Mouse (Mus musculus): ENCODE data around the gene Polr2l. TPM values are rescaled to one million over a fixed set of nuclear protein-coding genes. Genes with fewer than 3 reads are reported as not detected.
A peak's percentile ranks its signal among the peaks of the same experiment; 100 is the strongest.

The Polr2l gene
- total and polyA plus RNA-seq, 2 experiments from 2014 or later: 17.4 to 81.3 TPM

GRCm38 (mm10) chr7:141484186-141485120, 9.5 kb upstream of the Polr2l start:
- ATAC-seq (ENCODE audit: insufficient read depth, low read depth): no peak
- H3K9ac ChIP-seq (replicated peaks; ENCODE audit: low read depth, low read length): no peak overlapping the region
- no peaks in the 10 kb centered on the region for H3K9me3 ChIP-seq (replicated peaks; ENCODE audit: control insufficient read depth, low read length)
- H3K27ac ChIP-seq (ENCODE audit: low read depth): no peak overlapping the region
- no peak for DNase-seq (ENCODE audit: low spot score)
- H3K36me3 ChIP-seq (replicated peaks; ENCODE audit: control insufficient read depth, insufficient read depth, low read length): 0 out of 2 replicates have a peak, but pooled peaks cover 10% of the 10 kb centered on the region
- TF ChIP-seq EP300 (IDR thresholded peaks at IDR 0.05; ENCODE audit: low read depth): no peak
- TF ChIP-seq CTCF (IDR thresholded peaks at IDR 0.05; ENCODE audit: low read depth): no peak
- no peak overlapping the region for H3K4me2 ChIP-seq (ENCODE audit: low read depth, low read length)
- no peak overlapping the region for H3K4me3 ChIP-seq (ENCODE audit: low read depth, low read length)
- 70% methylated on average over 5 of the region's 5 CpGs for WGBS
- H3K27me3 ChIP-seq (ENCODE audit: control insufficient read depth, insufficient read depth, low read length): no peaks in the 10 kb centered on the region; the same call in 1 of the 2 replicates
- peaks cover 20% of the 10 kb centered on the region for H3K4me1 ChIP-seq (ENCODE audit: control insufficient read depth, insufficient read depth)

- TF ChIP-seq CTCF (IDR thresholded peaks at IDR 0.05; ENCODE audit: low read depth): no peak
- TF ChIP-seq EP300 (IDR thresholded peaks at IDR 0.05; ENCODE audit: low read depth): no peak
- H3K27ac ChIP-seq (ENCODE audit: low read depth): no peak overlapping the region
- no peaks in the 10 kb centered on the region for H3K9me3 ChIP-seq (replicated peaks; ENCODE audit: control insufficient read depth, low read length)
- WGBS: 79% methylated on average over 6 of the region's 6 CpGs
- peaks cover 23% of the 10 kb centered on the region for H3K4me1 ChIP-seq (ENCODE audit: control insufficient read depth, insufficient read depth)
- no peak overlapping the region for H3K4me2 ChIP-seq (ENCODE audit: low read depth, low read length)
- H3K27me3 ChIP-seq (ENCODE audit: control insufficient read depth, insufficient read depth, low read length): no peaks in the 10 kb centered on the region; the same call in 1 of the 2 replicates
- 0 out of 2 replicates have a peak, but pooled peaks cover 7% of the 10 kb centered on the region for H3K36me3 ChIP-seq (replicated peaks; ENCODE audit: control insufficient read depth, insufficient read depth, low read length)
- no peak overlapping the region for H3K9ac ChIP-seq (replicated peaks; ENCODE audit: low read depth, low read length)
- no peak for DNase-seq (ENCODE audit: low spot score)
- no peak overlapping the region for H3K4me3 ChIP-seq (ENCODE audit: low read depth, low read length)
- no peak for ATAC-seq (ENCODE audit: insufficient read depth, low read depth)
Measured at GRCm38 (mm10) chr7:141483114-141483653, 8.3 kb upstream of the Polr2l start.

- WGBS: 18% methylated on average over 11 of the region's 11 CpGs
- TF ChIP-seq EP300 (IDR thresholded peaks at IDR 0.05; ENCODE audit: low read depth) (no peak), CTCF (IDR thresholded peaks at IDR 0.05; ENCODE audit: low read depth) (no peak)
- H3K36me3 ChIP-seq (replicated peaks; ENCODE audit: control insufficient read depth, insufficient read depth, low read length): 0 out of 2 replicates have a peak, but pooled peaks cover 7% of the 10 kb centered on the region
- H3K4me2 ChIP-seq (ENCODE audit: low read depth, low read length): peak overlapping the region; percentile 98
- DNase-seq (ENCODE audit: low spot score): no peak
- ATAC-seq (ENCODE audit: insufficient read depth, low read depth): no peak
- H3K27me3 ChIP-seq (ENCODE audit: control insufficient read depth, insufficient read depth, low read length): no peaks in the 10 kb centered on the region; the same call in 1 of the 2 replicates
- H3K9me3 ChIP-seq (replicated peaks; ENCODE audit: control insufficient read depth, low read length): no peaks in the 10 kb centered on the region
- H3K4me3 ChIP-seq (ENCODE audit: low read depth, low read length): peak overlapping the region; percentile 52
- H3K4me1 ChIP-seq (ENCODE audit: control insufficient read depth, insufficient read depth): peaks cover 30% of the 10 kb centered on the region
- no peak overlapping the region for H3K27ac ChIP-seq (ENCODE audit: low read depth)
- H3K9ac ChIP-seq (replicated peaks; ENCODE audit: low read depth, low read length): peak overlapping the region; percentile 45; the same call in 1 of the 2 replicates
Measured at GRCm38 (mm10) chr7:141482531-141483024, 7.6 kb upstream of the Polr2l start.

GRCm38 (mm10) chr7:141481498-141482401, 6.8 kb upstream of the Polr2l start:
- Histone ChIP-seq H3K4me3 (ENCODE audit: low read depth, low read length) (peak overlapping the region; percentile 52), H3K27me3 (ENCODE audit: control insufficient read depth, insufficient read depth, low read length) (no peaks in the 10 kb centered on the region; the same call in 1 of the 2 replicates), H3K9ac (replicated peaks; ENCODE audit: low read depth, low read length) (peak overlapping the region; percentile 45; the same call in 1 of the 2 replicates), H3K4me1 (ENCODE audit: control insufficient read depth, insufficient read depth) (peaks cover 38% of the 10 kb centered on the region), H3K4me2 (ENCODE audit: low read depth, low read length) (peak overlapping the region; percentile 98), H3K27ac (ENCODE audit: low read depth) (no peak overlapping the region), H3K9me3 (replicated peaks; ENCODE audit: control insufficient read depth, low read length) (no peaks in the 10 kb centered on the region), H3K36me3 (replicated peaks; ENCODE audit: control insufficient read depth, insufficient read depth, low read length) (0 out of 2 replicates have a peak, but pooled peaks cover 7% of the 10 kb centered on the region)
- ATAC-seq (ENCODE audit: insufficient read depth, low read depth) (0 out of 2 replicates have a peak, but pooled peaks have one; percentile 22), DNase-seq (ENCODE audit: low spot score) (no peak)
- no peak for TF ChIP-seq EP300 (IDR thresholded peaks at IDR 0.05; ENCODE audit: low read depth)
- peak; percentile 39 for TF ChIP-seq CTCF (IDR thresholded peaks at IDR 0.05; ENCODE audit: low read depth)
- WGBS: under 1% methylated on average over 72 of the region's 81 CpGs
